Mouse (Mus musculus) adrenal gland, postnatal 25 days (tissue): ENCODE measurements around the gene Hmgb1. TPM values are rescaled to one million over a fixed set of nuclear protein-coding genes. Genes with fewer than 3 reads are reported as not detected.
"Not testable (repeated sequence)": the region's sequence is repeated elsewhere in the genome, so short reads cannot be mapped to it uniquely, and the experiment has no call there.

ENCODE experiments used
- DNase-seq: peaks from one replicate; pipeline ENCODE4 v3.0.0; 2021; ENCODE audit warnings: mixed read lengths
- total RNA-seq: library from RNA; stranded (reverse); gene quantifications from 2 replicates; pipeline ENCODE4 v1.2.3, GENCODE M21; 2021

Hmgb1 gene
- total RNA-seq, 1 experiment from 2014 or later: 186 TPM

DNA sequence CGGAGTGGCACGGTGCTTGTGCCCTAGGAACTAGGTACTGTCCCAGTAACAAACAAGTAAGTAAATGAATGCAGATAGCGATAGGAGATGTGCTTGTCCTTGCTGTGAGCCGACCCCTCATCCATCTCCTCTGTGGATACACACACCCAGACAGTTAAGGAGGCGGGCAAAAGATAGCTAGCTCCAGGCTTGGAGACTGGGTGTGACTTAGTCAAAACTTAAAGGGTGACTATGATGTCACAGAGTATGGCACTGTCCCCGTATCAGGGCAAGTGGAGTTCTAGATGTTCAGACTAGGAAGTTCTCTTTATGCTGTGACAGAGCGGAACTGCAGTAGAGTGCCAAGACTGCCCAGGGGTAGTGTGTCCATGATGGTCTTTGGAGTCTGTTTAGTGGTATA, 37.6 kb downstream of the Hmgb1 start:
- DNase-seq: no peak

DNA sequence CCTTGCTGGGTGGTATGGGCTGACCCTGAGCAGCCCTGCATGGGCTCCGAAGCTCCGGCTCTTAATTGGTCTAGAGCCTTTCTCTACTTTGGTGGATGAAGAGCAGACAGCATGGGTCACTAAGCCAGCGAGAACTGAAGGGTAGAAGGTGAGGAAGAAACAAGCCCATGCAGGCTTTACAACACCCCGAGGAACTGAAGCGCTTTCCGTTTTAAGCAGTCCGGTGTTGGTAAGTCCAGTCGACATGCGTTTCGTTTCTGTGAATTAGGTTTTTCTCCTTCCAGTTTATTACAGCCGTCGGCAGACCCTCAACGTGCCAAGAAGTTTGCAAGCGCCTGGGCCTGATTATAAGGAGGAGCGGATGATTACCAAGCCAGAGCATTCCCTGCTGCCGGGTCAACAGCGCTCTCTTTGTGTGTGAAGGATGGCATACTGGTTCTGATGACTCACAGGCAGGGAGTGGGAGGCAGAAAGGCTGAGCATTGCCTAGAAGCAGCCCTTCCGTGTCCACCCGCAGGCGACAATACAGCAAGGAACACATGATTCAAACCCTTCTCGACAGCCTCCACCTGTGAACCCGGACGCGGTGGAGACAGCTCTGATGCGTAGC, 40.4 kb downstream of the Hmgb1 start:
- no peak for DNase-seq

DNA sequence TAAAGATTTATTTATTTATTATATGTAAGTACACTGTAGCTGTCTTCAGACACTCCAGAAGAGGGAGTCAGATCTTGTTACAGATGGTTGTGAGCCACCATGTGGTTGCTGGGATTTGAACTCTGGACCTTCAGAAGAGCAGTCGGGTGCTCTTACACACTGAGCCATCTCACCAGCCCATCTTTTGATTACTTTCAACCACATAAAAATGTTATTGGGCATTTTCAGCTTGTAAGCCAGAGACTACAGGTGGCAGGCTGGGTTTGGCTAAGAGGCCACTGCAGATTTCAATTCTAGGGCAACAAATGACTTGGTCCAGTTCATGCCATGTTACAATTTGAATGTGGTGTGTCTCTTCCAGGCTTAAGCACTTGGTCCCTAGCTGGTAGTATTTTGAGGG, 43.1 kb downstream of the Hmgb1 start:
- not testable (repeated sequence) for DNase-seq

DNA sequence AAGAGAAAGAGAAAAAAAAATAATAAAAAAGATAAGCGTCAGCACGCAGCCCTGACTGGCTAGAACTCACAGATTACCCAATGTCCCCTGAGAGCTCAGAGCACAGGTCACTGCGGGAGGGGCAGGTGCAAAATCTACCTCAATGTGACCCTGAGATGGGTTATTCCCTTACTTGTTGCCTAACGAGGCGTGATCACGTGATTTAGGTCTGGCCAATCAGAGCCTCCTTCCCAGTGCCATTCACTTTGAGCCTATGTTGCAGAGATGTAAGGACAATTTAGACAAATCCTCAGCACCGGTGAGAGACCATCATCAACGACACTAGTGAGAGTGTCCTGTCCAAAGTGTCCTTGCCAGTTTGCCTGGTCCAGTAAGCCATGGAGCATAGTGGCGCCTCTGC, 44.0 kb downstream of the Hmgb1 start:
- DNase-seq: no peak

DNA sequence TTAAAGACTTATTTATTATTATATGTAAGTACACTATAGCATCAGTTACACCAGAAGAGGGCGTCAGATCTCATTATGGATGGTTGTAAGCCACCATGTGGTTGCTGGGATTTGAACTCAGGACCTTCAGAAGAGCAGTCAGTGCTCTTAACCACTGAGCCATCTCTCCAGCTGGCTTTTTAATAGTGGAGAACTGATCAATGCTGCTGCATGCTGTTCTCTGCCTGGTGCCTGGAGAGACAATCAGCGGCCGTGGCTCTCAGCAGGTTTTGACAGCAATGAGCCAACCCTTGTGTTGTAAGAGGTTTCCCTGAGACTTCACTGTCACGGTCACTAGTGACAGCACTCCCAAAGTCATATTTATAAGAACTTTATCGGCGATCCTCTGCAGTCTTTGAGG, 46.2 kb downstream of the Hmgb1 start:
- not testable (repeated sequence) for DNase-seq

DNA sequence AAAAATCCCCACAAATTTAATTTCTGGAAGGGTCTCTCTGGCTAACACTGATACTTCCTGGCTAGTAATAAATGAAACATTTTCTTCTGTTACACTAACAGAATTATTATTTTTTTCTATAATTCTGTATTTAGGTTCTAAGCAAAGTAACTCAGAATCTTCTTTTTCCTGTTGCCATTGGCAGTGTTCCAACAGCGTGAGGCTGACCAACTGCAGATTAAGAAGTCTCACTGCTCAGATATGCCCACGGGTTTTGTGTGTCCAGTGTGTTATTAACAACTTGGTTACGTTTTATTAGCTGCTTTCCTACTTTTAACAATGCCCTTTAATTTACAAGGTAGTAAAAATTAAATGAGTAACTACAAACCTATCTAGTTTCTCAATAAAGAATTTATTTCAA, 46.8 kb downstream of the Hmgb1 start:
- DNase-seq: no peak

DNA sequence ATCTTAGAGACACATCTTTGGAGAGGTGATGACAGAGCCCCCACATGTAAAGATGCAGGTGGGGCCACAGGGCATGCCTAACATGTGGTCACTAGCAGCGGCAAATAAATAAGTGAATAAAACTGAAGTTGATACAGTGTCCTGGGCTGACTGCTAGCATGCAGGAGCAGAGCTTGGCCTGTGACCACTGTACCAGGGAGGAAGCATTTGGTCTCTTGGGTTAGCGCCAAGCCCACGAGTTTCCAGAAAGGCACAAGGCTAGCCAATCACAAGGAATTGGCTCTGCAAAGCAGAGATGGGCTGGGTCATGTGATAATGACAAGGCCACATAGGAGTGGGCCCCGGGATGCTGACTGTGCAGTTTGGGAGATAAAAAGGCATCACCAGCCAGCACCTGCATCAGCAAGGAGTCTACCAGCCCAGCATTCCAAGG, 47.3 kb downstream of the Hmgb1 start:
- DNase-seq: peak; percentile 18

DNA sequence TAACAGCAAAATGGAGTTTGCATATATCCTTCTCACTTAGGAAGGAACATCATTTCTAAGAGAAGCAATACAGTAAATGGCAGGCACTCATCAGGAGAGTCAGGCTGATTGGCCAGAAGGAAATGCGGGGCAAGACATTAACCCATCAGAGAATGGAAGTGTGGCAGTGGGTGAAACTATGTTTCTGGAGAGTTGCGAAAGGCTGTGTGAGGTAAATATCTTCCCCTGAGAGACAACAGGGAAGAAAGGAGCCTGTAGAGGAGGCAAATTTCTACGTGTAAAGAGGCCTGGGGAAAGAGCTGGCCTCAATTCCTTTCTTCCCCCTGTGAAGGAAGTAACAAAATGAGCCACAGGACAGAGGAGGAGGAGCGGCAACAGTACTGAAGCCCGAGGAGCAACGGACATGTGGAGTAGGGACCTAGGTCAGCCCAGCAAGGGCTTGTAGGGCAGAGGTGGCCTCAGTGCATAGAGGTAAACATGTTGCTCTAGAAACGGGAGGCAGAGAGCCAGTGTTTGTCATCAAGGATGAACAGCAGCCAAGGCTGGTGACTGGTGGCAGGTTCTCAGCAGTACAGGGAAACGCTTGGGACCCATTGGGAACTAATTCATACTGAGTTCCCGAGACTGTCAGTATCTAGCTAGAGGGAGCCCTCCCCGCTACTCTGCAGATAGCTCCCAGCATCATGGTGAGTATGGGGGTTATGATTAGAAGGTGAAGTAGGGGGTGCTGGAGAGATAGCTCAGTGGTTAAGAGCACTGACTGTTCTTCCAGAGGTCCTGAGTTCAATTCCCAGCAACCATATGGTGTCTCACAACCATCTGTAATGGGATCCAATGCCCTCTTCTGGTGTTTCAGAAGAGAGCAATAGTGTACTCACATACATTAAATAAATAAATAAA, 48.6 kb downstream of the Hmgb1 start:
- DNase-seq: no peak

DNA sequence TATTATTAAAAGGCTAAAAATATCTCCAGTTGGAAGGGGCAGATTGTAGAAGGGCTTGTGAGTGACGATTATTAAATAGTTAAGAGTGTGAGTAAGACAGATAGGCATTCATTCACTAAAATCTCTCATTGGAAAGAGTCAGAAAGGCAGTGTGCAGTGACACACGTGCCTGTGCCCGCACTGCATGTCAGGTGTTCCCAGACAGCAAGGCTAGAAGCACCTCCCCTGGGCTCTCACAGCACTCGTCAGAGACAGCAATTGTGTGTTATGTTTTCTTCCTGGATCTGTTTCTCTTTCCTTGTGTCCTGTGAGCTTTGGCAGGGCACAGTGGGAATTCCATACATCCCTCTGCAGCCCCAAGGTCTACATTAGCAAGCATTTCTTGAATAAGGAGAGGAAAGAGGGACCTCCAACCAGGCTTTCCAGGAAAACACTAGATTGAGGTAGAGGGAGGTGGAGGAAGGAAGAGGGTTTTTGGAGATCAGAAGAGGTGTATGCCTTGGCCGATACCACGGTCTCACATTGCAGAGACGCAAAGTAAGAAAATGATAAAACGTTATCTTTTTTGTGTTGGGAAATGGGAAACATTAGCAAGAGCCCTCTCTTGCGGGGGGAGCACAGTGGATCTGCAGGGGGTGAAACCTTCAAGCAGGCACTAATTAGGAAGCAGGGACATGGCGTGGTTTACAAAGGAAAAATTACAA, 49.4 kb downstream of the Hmgb1 start:
- DNase-seq: no peak

DNA sequence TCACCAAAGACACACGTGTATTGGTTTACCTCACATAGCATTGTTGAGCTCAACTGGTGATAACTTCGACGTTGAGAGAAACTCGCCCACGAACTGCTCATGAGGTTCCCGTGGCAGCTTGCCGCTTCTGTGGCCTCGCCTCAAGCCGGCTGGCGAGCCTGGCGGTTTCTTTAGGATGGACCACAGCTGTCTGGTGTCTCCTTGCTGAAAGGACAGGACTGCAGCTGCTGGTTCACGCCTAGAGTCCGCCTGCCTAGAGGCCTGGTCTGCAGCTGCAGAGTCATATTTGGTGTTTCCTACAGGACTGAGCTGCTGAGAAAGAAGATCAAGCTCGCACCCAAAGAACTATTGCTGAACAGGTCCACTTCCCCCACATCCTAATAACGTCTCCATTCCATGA, 55.8 kb downstream of the Hmgb1 start:
- no peak for DNase-seq

DNA sequence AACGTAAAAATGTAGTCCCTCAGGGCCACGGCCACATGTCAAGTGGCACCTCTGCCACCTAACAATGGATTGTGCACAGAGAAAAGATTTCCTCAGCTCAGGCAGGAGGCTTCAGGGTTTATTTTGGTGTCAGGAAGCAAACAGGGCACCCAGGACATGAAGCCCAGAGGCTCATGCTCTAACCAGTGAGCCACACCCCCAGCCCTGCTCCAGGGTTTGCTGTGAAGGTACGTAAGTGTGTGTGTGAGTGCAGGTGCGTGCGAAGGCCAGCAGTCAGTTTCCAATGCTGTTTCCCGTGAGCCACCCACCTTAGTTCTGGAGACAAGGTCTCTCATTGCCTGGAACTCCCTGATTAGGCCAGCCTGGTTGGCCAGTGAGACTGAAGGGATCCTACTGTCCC, 60.5 kb downstream of the Hmgb1 start:
- DNase-seq: no peak

DNA sequence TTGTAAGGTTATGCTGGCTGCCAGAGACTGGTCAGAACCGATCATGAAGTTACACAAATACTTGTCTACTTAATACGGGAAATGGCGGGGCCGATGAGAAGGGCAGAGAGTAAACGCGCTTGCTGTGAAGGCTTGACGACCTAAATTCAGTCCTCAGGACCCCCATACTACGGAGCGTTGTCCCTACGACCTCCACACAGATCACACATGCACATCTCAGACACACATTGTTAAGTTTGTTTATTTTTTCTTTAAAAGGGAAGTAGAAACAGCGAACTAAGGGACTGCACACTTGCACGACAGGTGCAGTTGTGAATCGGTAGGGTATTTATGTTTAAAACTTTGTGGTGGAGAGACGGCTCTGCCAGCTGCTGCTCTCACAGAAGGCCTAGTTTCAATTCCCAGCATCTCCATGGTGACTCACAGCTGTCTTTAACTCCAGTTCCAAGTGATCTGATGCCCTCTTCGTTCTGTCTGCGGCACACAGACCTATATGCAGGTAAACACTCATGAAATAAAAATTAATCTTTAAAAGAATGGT, 64.9 kb downstream of the Hmgb1 start:
- no peak for DNase-seq

DNA sequence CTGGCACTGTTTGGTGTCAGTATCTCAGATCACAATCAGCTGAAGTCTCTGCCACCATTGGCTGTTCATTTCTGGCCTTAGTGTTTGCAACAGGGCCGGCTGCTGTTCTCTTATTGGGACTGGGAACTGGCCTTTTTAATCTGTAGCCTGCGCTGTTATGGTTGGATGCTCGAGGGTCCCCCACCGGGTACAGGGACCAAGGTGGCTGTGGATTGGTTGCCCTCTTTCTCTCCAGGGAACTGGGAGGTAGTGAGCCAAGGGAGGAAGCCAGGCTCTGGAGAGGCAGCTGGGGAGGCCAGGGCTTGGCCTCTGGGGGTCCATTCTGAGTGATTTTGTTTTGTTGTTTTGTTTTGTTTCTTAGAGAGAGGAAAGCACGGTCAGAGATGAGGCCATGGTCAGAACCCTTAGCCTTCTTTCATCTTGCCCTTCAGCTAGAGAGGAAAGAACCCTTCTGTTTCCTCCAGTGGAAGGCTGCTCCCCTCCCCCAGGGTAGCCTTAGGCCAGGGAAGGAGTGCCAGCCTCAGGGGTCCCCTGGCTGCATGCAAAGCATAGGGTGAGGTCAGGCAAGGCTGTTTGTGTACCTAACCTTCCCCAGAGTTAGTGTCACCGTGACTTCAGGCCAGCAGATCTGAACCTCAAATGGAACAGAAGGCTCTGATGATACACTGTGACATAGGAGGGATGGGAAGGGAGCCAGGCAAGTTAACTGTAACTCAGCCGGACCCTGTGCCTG, 66.3 kb downstream of the Hmgb1 start:
- no peak for DNase-seq

DNA sequence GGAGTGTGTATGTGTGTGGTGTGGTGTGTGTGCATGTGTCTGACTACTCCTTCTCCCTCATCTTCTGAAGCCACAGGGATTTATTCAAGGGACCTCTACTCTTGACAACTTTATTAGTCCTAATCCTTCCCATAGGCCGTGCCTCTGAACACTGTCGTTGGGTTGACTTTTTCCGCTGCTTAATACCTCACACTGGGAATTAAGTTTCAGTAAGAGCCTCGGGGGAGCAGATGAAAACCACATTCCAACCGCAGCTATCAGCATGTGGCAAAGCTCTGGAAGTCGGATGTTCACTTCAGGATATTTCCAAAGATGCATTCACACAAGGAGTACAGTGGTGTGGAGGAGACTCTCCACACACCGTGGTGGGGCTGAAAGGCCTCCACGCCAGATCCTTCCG, 69.7 kb downstream of the Hmgb1 start:
- DNase-seq: no peak

DNA sequence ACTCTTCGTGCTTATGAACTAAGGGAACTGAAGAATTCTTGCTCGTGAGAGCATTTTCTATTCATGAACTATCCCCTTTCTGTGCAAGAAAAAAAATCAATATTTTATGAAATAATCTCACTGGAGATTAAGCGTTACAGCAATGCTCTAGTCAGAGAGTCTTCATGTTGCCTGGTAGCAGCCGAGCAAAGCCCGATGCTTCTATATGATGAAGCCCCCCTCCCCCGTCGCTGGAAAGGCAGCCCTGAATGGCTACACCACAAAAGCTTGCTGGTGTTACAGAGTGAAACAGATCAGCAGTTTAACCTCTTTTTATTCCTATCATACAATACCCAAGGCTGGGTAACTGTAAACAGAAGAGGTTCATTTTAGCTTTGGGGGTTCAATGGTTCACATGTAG, 70.3 kb downstream of the Hmgb1 start:
- DNase-seq: no peak

DNA sequence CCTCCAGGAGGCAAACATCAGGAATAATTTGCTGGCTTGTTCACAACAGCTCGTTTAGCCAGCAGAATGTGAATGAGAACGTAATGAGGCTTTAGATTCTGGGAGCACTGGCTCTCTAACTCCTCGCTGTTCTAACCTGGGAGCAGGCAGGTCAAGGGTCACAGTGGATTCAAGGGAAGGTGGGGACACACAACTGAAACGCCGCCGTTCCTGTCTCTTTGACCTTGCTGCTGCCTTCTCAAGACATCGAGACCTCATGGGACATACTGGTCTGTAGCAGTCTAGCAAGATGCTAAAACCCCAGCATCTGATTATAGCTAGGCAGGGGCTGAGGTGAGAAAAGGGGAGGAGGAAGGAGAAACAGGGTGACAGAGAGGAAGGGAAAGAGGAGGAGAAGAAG, 70.8 kb downstream of the Hmgb1 start:
- no peak for DNase-seq

DNA sequence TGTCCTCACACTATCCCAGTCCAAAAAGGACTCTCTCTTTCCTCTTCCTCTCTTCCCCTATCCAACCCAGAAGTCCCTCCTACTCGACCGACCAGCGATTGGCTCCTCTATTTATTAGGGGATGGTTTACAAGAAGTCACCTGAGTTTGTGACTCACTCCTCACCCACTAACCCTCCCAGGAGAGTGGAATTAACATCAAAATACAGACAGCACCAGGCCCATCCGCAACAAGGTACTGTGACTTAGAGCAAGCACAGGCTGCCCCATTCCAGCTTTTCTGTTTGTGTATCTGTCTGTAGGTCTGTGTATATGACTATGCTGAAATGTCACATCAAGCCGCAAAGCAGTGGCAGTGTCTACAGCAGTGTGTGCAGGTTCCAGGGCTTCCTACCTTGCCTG, 71.7 kb downstream of the Hmgb1 start:
- no peak for DNase-seq

DNA sequence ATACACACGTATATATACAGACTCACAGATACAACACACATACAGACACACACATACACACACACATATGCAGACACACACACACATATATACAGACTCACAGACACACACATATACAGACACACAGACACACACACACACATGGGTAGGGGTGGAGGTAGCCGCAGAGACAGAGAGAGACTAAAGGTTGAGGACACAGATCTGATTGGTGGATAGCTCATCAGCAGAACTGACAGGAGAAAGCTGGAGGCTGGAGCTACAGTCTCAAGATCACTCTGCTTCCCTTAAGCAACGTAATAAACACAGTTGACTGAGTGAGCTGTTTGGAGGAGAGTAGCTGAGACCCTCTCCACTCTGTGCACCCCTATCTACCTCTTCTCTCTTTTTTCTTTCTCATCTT, 75.1 kb downstream of the Hmgb1 start:
- no peak for DNase-seq

DNA sequence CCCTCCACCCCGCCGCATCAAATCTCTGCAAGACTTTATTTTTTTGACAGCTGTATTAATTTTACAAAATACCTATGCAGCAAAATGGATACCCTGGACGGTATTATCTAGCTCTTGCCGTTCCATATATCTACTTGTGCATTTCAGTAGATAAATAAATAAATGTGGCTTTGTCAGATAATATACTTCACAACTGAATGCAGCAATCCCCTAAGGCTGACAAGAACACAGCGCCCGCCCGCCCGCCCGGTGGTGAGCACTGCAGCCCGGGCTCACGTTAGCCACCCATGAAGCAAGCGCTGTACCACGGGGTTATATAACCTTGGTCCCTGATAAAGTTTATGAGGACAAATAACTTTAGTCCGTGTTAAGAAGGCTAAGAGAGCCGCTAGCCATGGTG, 76.1 kb downstream of the Hmgb1 start:
- DNase-seq: no peak

DNA sequence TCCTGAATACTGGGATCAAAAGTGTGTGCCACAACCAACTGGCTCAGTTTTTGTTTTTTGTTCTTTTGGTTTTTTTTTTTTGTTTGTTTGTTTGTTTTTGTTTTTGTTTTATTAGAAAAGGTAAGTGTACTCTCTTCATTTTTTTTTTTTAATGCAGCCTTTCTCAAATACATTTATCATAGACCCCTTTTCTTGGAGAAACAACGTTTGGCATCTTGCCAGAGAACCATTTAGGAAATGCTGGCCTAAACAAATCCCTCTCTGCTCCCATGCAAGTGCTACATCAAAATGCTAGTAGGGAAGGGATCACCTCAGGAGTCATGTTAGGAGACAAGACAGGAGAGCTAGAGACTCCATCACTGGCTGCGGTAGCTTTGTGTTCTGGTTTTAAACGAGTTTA, 76.7 kb downstream of the Hmgb1 start:
- DNase-seq: no peak

DNA sequence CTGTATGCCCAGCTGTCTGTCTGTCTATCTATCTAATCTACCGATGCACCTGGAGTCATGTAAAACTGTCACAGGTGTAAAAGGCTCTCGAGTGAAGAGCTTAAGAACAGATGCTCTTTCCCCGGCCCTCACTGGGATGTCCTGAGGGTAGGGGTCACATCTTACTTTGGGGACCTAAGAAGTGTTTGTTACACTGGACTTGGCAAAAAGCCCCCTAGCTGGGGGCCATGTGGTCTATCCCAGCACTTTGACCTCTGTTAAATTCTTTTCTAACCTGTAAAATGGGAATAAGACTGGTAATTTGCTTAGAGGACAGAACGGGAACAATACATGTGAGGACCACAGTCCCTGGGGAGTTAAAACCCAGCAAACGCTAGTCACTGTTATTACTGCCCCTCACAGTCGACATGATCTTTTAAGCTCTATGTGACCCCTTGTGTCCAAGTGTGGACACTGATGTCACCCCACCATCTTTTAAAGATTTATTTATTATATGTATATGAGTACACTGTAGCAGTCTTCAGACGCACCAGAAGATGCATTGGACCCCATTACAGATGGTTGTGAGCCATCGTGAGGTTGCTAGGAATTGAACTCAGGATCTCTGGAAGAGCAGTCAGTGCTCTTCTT, 80.1 kb downstream of the Hmgb1 start:
- no peak for DNase-seq

DNA sequence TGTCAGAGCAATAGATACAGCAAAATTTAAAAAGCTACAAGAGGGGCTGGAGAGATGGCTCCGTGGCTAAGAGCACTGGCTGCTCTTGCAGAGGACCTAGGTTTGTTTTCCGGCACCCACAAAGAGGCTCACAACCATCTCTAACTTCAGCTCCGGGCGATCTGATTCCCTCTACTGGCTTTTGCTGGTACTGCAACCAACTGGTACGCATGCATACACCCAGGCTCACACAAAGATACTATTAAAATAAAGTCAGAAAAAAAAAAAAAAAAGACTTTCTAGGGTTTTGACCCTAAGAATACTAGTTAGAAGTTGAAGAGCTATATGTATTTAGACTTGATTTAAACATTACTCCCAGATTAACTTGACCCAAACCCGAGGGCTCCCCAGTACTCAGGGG, 82.4 kb downstream of the Hmgb1 start:
- no peak for DNase-seq
